Mouse (Mus musculus) myocyte (in vitro differentiated cells): ENCODE measurements at regions not wholly inside any gene's neighbourhood (a gene's known extent, or its start where the extent isn't known, plus 50 kb on each side); places are given as distances from the start of the nearest gene placed in this dataset.

ENCODE experiments used
- CEBPB ChIP-seq: IDR thresholded peaks from 2 replicates; pipeline ENCODE4 v1.6.1; 2011; ENCODE audit warnings: mild to moderate bottlenecking, moderate library complexity; ENCODE audit not compliant: poor library complexity, insufficient read depth, severe bottlenecking
- E2F4 ChIP-seq: IDR thresholded peaks from one replicate; pipeline ENCODE4 v1.6.1; 2011; ENCODE audit warnings: mild to moderate bottlenecking, control low read depth, moderate library complexity; ENCODE audit not compliant: insufficient read depth
- MAX ChIP-seq: IDR thresholded peaks from one replicate; pipeline ENCODE4 v1.6.1; 2011; ENCODE audit warnings: low read depth, mild to moderate bottlenecking, control low read depth
- MYOD1 ChIP-seq, 3 experiments: IDR thresholded peaks; one replicate each; pipeline ENCODE4 v1.6.1; 2011; ENCODE audit warnings: control low read depth in 2 of 3, low read depth in 2 of 3, mild to moderate bottlenecking in 2 of 3, moderate library complexity in 1 of 3; ENCODE audit not compliant: insufficient read length in 2 of 3, control insufficient read depth in 1 of 3
- MYOG ChIP-seq, 3 experiments: IDR thresholded peaks; one replicate each; pipeline ENCODE4 v1.6.1; 2011; ENCODE audit warnings: control low read depth in 2 of 3, low read depth in 2 of 3, mild to moderate bottlenecking in 2 of 3; ENCODE audit not compliant: insufficient read length in 2 of 3, control insufficient read depth in 1 of 3, insufficient read depth in 1 of 3
- POLR2A ChIP-seq: IDR thresholded peaks from one replicate; pipeline ENCODE4 v1.6.1; 2011; ENCODE audit warnings: low read depth, mild to moderate bottlenecking, control low read depth, moderate library complexity; ENCODE audit not compliant: insufficient read length
- POLR2AphosphoS2 ChIP-seq: IDR thresholded peaks from one replicate; pipeline ENCODE4 v1.6.1; 2011; ENCODE audit warnings: low read depth, control low read depth; ENCODE audit not compliant: insufficient read length
- SRF ChIP-seq: IDR thresholded peaks from one replicate; pipeline ENCODE4 v1.6.1; 2011; ENCODE audit warnings: low read depth; ENCODE audit not compliant: control insufficient read depth, insufficient read length
- TCF12 ChIP-seq: IDR thresholded peaks from one replicate; pipeline ENCODE4 v1.6.1; 2011; ENCODE audit warnings: mild to moderate bottlenecking, control low read depth; ENCODE audit not compliant: poor library complexity, insufficient read depth, severe bottlenecking
- TCF3 ChIP-seq: IDR thresholded peaks from one replicate; pipeline ENCODE4 v1.6.1; 2011; ENCODE audit warnings: low read depth, control low read depth; ENCODE audit not compliant: insufficient read length
- USF1 ChIP-seq: IDR thresholded peaks from one replicate; pipeline ENCODE4 v1.6.1; 2011; ENCODE audit warnings: low read depth, mild to moderate bottlenecking, control low read depth, moderate library complexity

- TF ChIP-seq USF1 (no peak), SRF (no peak), POLR2A (no peak), MAX (no peak), TCF12 (no peak), E2F4 (no peak), POLR2AphosphoS2 (no peak), MYOG (IDR thresholded peaks at IDR 0.05; ENCODE audit: control insufficient read depth in 1 of 3, insufficient read depth in 1 of 3, insufficient read length in 2 of 3, low read depth in 2 of 3) (no peak), CEBPB (0 out of 2 replicates have a peak, but pooled peaks have one; percentile 16), TCF3 (no peak), MYOD1 (IDR thresholded peaks at IDR 0.05; ENCODE audit: control insufficient read depth in 1 of 3, insufficient read length in 2 of 3, low read depth in 2 of 3) (no peak)
These were observed 118.7 kb downstream of the Foxa2 start for GRCm38 (mm10) chr2:147927792-147928670.
